Comparison of ENCODE assay signal across 8 mouse cellular contexts in the genomic region with DNA sequence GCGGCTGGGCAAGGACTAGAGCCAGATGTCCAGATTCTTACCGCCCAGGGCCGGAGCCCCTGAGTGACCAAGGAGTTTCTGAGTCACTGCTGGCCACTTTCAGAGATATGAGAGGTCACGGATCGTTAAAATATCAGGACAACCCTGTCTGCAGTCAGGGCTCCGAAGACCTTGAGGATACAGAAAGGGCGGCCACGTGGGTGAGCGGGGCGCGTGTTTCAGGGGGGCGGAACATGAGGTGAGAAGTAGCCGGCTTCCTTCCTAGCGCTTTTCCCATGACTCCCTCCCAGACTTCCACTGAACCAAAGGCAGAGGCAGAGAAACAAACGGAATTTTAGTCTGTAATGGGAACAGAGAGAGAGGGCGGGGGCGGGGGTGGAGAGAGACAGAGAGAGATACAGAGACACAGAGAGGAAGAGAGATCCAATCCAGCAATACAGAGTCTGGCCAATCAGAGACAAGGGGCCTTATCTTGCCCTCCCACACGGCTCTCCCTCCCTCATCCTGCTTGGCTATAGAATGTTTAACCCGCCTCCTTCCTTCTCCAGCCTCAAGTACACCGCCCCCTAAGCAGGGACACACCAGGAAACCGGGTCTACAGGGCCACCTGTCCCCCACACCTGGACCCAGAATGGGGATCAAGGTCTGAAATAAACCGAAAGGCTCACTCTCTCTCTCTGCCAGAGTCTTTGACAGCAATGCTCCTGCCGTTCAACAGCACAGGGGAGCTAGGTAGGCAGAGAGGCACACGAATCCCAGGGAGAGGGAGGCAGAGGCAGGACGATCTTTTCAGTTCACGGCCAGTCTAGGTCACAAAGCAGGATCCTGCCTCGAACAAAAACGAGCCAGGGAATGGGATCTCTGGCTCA. TPM values are rescaled to one million over a fixed set of nuclear protein-coding genes. Genes with fewer than 3 reads are reported as not detected.
DNase-seq lines count a peak whose midpoint lies in the region; ATAC-seq and TF ChIP-seq lines count a peak whose summit lies in the region.

No protein-coding gene starts in this region.

- H3K4me2 ChIP-seq in kidney, postnatal 0 days (ENCODE audit: low read length) = 0 out of 2 replicates have a peak overlapping the region, but pooled peaks have one; percentile 5
- peak overlapping the region; percentile 59 for H3K4me2 ChIP-seq in liver, embryonic 16.5 days (ENCODE audit: low read depth, low read length)
- no peak overlapping the region for H3K4me2 ChIP-seq in forebrain, embryonic 16.5 days (ENCODE audit: low read length)

- no peak for TF ChIP-seq CTCF in kidney, postnatal 0 days (IDR thresholded peaks at IDR 0.05; ENCODE audit: low read depth)

- H3K4me1 ChIP-seq in kidney, postnatal 0 days (replicated peaks; ENCODE audit: insufficient read depth, low read length) = peaks cover 4% of the 10 kb centered on the region; the same call in 1 of the 2 replicates
- H3K4me1 ChIP-seq in liver, embryonic 16.5 days (ENCODE audit: control insufficient read depth, low read depth, low read length) = peaks cover 48% of the 10 kb centered on the region
- H3K4me1 ChIP-seq in forebrain, embryonic 16.5 days (replicated peaks; ENCODE audit: control insufficient read depth, insufficient read depth, low read length) = peaks cover 14% of the 10 kb centered on the region

- H3K27ac ChIP-seq in kidney, postnatal 0 days = no peak overlapping the region
- H3K27ac ChIP-seq in liver, embryonic 16.5 days (ENCODE audit: low read length) = peak overlapping the region; percentile 43; the same call in 1 of the 2 replicates
- no peak overlapping the region for H3K27ac ChIP-seq in forebrain, embryonic 16.5 days (ENCODE audit: low read length)

- no peaks in the 10 kb centered on the region for H3K9me3 ChIP-seq in kidney, postnatal 0 days (replicated peaks; ENCODE audit: low read length)
- H3K9me3 ChIP-seq in liver, embryonic 16.5 days (replicated peaks; ENCODE audit: control insufficient read depth, low read length) = no peaks in the 10 kb centered on the region
- no peaks in the 10 kb centered on the region for H3K9me3 ChIP-seq in forebrain, embryonic 16.5 days (ENCODE audit: control insufficient read depth, low read length)

- 58% methylated on average over 27 of the region's 28 CpGs for WGBS in kidney, postnatal 0 days
- 47% methylated on average over 28 of the region's 28 CpGs for WGBS in liver, embryonic 16.5 days (ENCODE audit: insufficient replicate concordance)
- 81% methylated on average over 28 of the region's 28 CpGs for WGBS in forebrain, embryonic 16.5 days

- H3K4me3 ChIP-seq in kidney, postnatal 0 days (replicated peaks; ENCODE audit: low read depth, low read length) = no peak overlapping the region
- H3K4me3 ChIP-seq in liver, embryonic 16.5 days (ENCODE audit: low read depth, low read length) = peak overlapping the region; percentile 33
- H3K4me3 ChIP-seq in forebrain, embryonic 16.5 days (replicated peaks; ENCODE audit: low read length) = no peak overlapping the region

- ATAC-seq in kidney, postnatal 0 days (replicated peaks; ENCODE audit: low FRiP score, low read depth) = no peak
- peak; percentile 84 for ATAC-seq in liver, embryonic 16.5 days (ENCODE audit: low read depth)
- ATAC-seq in monocyte, adult 5-6 weeks (replicated peaks; ENCODE audit: insufficient number of reproducible peaks, low FRiP score, low TSS enrichment, poor library complexity, severe bottlenecking) = no peak
- ATAC-seq in forebrain, embryonic 16.5 days = no peak

- DNase-seq in kidney, postnatal 0 days (ENCODE audit: low spot score) = peak; percentile 66
- no peak for DNase-seq in kidney, postnatal 14 days
- peak; percentile 25 for DNase-seq in MN1 (ENCODE audit: low spot score)
- DNase-seq in c-Kit-positive CD71-positive TER-119-positive erythroid progenitor cells, embryonic 14.5 days (ENCODE audit: low spot score) = peak; percentile 86
- DNase-seq in gastrocnemius, adult 18-20 months (ENCODE audit: low spot score) = no peak

- no peaks in the 10 kb centered on the region for H3K27me3 ChIP-seq in kidney, postnatal 0 days (ENCODE audit: insufficient read depth, low read length)
- H3K27me3 ChIP-seq in liver, embryonic 16.5 days (ENCODE audit: control insufficient read depth, insufficient read depth, low read depth, low read length) = no peaks in the 10 kb centered on the region
- H3K27me3 ChIP-seq in forebrain, embryonic 16.5 days (replicated peaks; ENCODE audit: control insufficient read depth, insufficient read depth, low read length) = no peaks in the 10 kb centered on the region

- no peaks in the 10 kb centered on the region for H3K36me3 ChIP-seq in kidney, postnatal 0 days (ENCODE audit: insufficient read depth, low read length)
- H3K36me3 ChIP-seq in liver, embryonic 16.5 days (ENCODE audit: control insufficient read depth, insufficient read depth) = no peaks in the 10 kb centered on the region
- H3K36me3 ChIP-seq in forebrain, embryonic 16.5 days (ENCODE audit: control insufficient read depth, insufficient read depth) = no peaks in the 10 kb centered on the region

- no peak overlapping the region for H3K9ac ChIP-seq in kidney, postnatal 0 days (ENCODE audit: low read depth, low read length)
- H3K9ac ChIP-seq in liver, embryonic 16.5 days (ENCODE audit: low read depth, low read length) = peak overlapping the region; percentile 25; the same call in 1 of the 2 replicates
- no peak overlapping the region for H3K9ac ChIP-seq in forebrain, embryonic 16.5 days (replicated peaks; ENCODE audit: low read depth, low read length)

RNA-seq across cellular contexts. Expression of gene Camkk2, which starts 4.2 kb away (rescaled TPM):
- 38.9 and 43.1 TPM in 2 replicates for polyA plus RNA-seq in kidney, postnatal 0 days (2015; fragmentation: Nextera tagmentation; extraction: Ambion mirVana)
- 7.6 and 8.4 TPM in 2 replicates for polyA plus RNA-seq in liver, embryonic 16.5 days (2015; fragmentation: Nextera tagmentation; extraction: Ambion mirVana)
- total RNA-seq in monocyte, adult 5-6 weeks (2017) = 63.5 to 74.7 TPM (median 70.1 TPM) in 3 replicates
- 70.7 and 75.6 TPM in 2 replicates for polyA plus RNA-seq in forebrain, embryonic 16.5 days (2015; fragmentation: Nextera tagmentation; extraction: Ambion mirVana)
- 1 to 10 TPM; 3.0 to 3.9 TPM for total RNA-seq in gastrocnemius, adult 18-20 months (2021)

RNA-seq across cellular contexts. Expression of gene Anapc5, which starts 46.2 kb away (rescaled TPM):
- 258 and 302 TPM in 2 replicates for polyA plus RNA-seq in kidney, postnatal 0 days (2015; fragmentation: Nextera tagmentation; extraction: Ambion mirVana)
- 199 and 210 TPM in 2 replicates for polyA plus RNA-seq in liver, embryonic 16.5 days (2015; fragmentation: Nextera tagmentation; extraction: Ambion mirVana)
- 141 to 157 TPM (median 145 TPM) in 3 replicates for total RNA-seq in monocyte, adult 5-6 weeks (2017)
- 562 and 569 TPM in 2 replicates for polyA plus RNA-seq in forebrain, embryonic 16.5 days (2015; fragmentation: Nextera tagmentation; extraction: Ambion mirVana)
- 100 to 1,000 TPM; 466 to 498 TPM for total RNA-seq in gastrocnemius, adult 18-20 months (2021)

Comparison
In these comparisons a context has a peak if more than half of its experiments do, and no peak if none do; other contexts are left out.
1. DNase-seq: peak in kidney, postnatal 0 days (single experiment), MN1 (single experiment) and c-Kit-positive CD71-positive TER-119-positive erythroid progenitor cells, embryonic 14.5 days (single experiment); none in kidney, postnatal 14 days (single experiment) and gastrocnemius, adult 18-20 months (single experiment).